Mouse (Mus musculus) hindbrain, embryonic 16.5 days (tissue): Measurements from ENCODE around the gene Phyhipl. TPM values are rescaled to one million over a fixed set of nuclear protein-coding genes. Genes with fewer than 3 reads are reported as not detected.

Experiments
- ATAC-seq: fragments of 200-750 bp; cut with Nextera tagmentation; 2 replicates; pipeline ENCODE4 v1.8.0; 2017; ENCODE audit warnings: moderate TSS enrichment, moderate library complexity
- H3K27ac ChIP-seq: fragments of 300-500 bp; sonication (generic); 2 replicates; pipeline ENCODE4 v1.5.1; 2014; ENCODE audit warnings: low read depth, mild to moderate bottlenecking, control low read depth, low read length, moderate library complexity
- H3K27me3 ChIP-seq: fragments of 300-500 bp; sonication (generic); replicated peaks from 2 replicates; pipeline ENCODE4 v1.6.1; 2014; ENCODE audit warnings: low read length; ENCODE audit not compliant: control insufficient read depth, insufficient read depth
- H3K36me3 ChIP-seq: fragments of 300-500 bp; sonication (generic); 2 replicates; pipeline ENCODE4 v1.6.1; 2014; ENCODE audit warnings: mild to moderate bottlenecking, low read length, moderate library complexity, mixed read lengths; ENCODE audit not compliant: control insufficient read depth, insufficient read depth
- H3K4me1 ChIP-seq: fragments of 300-500 bp; sonication (generic); 2 replicates; pipeline ENCODE4 v1.6.1; 2014; ENCODE audit warnings: low read depth, low read length; ENCODE audit not compliant: control insufficient read depth, insufficient read depth
- H3K4me2 ChIP-seq: fragments of 300-500 bp; sonication (generic); 2 replicates; pipeline ENCODE4 v1.6.1; 2014; ENCODE audit warnings: mild to moderate bottlenecking, low read length, control low read depth, moderate library complexity
- H3K4me3 ChIP-seq: fragments of 300-500 bp; sonication (generic); 2 replicates; pipeline ENCODE4 v1.5.1; 2014; ENCODE audit warnings: mild to moderate bottlenecking, low read length, control low read depth, moderate library complexity
- H3K9ac ChIP-seq: fragments of 300-500 bp; sonication (generic); 2 replicates; pipeline ENCODE4 v1.6.1; 2014; ENCODE audit warnings: low read depth, mild to moderate bottlenecking, control low read depth, low read length, moderate library complexity
- H3K9me3 ChIP-seq: fragments of 300-500 bp; sonication (generic); 2 replicates; pipeline ENCODE4 v1.6.1; 2014; ENCODE audit warnings: mild to moderate bottlenecking, low read length, moderate library complexity; ENCODE audit not compliant: control insufficient read depth
- WGBS: fragments of 180-500 bp; shearing (Covaris S2); extraction: QIAGEN DNeasy Blood & Tissue Kit; methylation state at CpG from one replicate; pipeline ENCODE4 v1.1.7; 2014; 5-methylcytosine and 5-hydroxymethylcytosine counted together
- polyA plus RNA-seq: library from polyadenylated mRNA; unstranded; fragments of >200 nt; fragmentation: Nextera tagmentation; extraction: Ambion mirVana; gene quantifications from 2 replicates; pipeline ENCODE4 v1.2.1, GENCODE M21; 2015

Gene Phyhipl
- polyA plus RNA-seq, 1 experiment from 2014 or later: 365 TPM

DNA sequence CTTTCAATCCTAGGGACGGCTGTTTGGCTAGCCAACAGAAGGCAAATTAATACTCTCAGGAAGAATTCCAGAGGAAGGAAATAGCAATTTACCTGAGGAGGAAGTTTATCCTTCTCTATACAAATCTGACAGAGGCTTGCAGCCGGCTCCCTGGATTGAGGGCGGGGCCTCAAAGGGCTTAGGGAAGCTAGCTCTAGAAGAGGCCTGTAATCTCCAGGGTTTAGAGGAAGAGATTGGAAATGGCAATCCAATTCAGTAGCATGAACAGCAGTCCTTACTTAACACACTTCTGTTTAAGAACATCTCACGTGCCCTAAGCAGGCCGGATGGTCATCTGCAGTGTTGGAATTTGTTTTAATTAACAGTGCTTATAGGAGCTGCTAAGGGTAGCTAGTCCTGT, 134.4 kb downstream of the Phyhipl start:
- H3K4me1 ChIP-seq: peaks cover 21% of the 10 kb centered on the region
- H3K4me2 ChIP-seq: peak overlapping the region; percentile 74
- peak overlapping the region; percentile 50 for H3K9ac ChIP-seq
- H3K27ac ChIP-seq: no peak overlapping the region
- 26% methylated on average over 5 of the region's 5 CpGs for WGBS
- no peaks in the 10 kb centered on the region for H3K27me3 ChIP-seq
- peaks cover 3% of the 10 kb centered on the region for H3K9me3 ChIP-seq
- no peak for ATAC-seq
- H3K4me3 ChIP-seq: peak overlapping the region; percentile 45
- H3K36me3 ChIP-seq: peaks cover 9% of the 10 kb centered on the region

GRCm38 (mm10) chr10:70520143-70521131, 135.3 kb downstream of the Phyhipl start:
- H3K4me2 ChIP-seq: peak overlapping the region; percentile 74
- H3K4me1 ChIP-seq: peaks cover 21% of the 10 kb centered on the region
- ATAC-seq: peak; percentile 85
- H3K27ac ChIP-seq: peak overlapping the region; percentile 76
- WGBS: under 1% methylated on average over 38 of the region's 38 CpGs
- no peaks in the 10 kb centered on the region for H3K9me3 ChIP-seq
- H3K36me3 ChIP-seq: peaks cover 6% of the 10 kb centered on the region
- no peaks in the 10 kb centered on the region for H3K27me3 ChIP-seq
- peak overlapping the region; percentile 45 for H3K4me3 ChIP-seq
- H3K9ac ChIP-seq: peak overlapping the region; percentile 65

GRCm38 (mm10) chr10:70519640-70520099, 136.1 kb downstream of the Phyhipl start:
- Histone ChIP-seq H3K4me1 (peaks cover 21% of the 10 kb centered on the region), H3K9ac (peak overlapping the region; percentile 65), H3K4me3 (peak overlapping the region; percentile 45), H3K27ac (peak overlapping the region; percentile 76; the same call in 1 of the 2 replicates), H3K27me3 (no peaks in the 10 kb centered on the region), H3K4me2 (peak overlapping the region; percentile 74), H3K36me3 (peaks cover 6% of the 10 kb centered on the region), H3K9me3 (no peaks in the 10 kb centered on the region)
- peak; percentile 15; the same call in 1 of the 2 replicates for ATAC-seq
- 9% methylated on average over 14 of the region's 14 CpGs for WGBS

- H3K4me1 ChIP-seq: peaks cover 20% of the 10 kb centered on the region
- no peak overlapping the region for H3K4me2 ChIP-seq
- no peaks in the 10 kb centered on the region for H3K27me3 ChIP-seq
- no peak overlapping the region for H3K9ac ChIP-seq
- no peak overlapping the region for H3K4me3 ChIP-seq
- 86% methylated on average over 8 of the region's 8 CpGs for WGBS
- H3K36me3 ChIP-seq: peaks cover 3% of the 10 kb centered on the region
- H3K27ac ChIP-seq: no peak overlapping the region
- ATAC-seq: no peak
- H3K9me3 ChIP-seq: no peaks in the 10 kb centered on the region
Measured at GRCm38 (mm10) chr10:70516661-70517060, 139.1 kb downstream of the Phyhipl start.

DNA sequence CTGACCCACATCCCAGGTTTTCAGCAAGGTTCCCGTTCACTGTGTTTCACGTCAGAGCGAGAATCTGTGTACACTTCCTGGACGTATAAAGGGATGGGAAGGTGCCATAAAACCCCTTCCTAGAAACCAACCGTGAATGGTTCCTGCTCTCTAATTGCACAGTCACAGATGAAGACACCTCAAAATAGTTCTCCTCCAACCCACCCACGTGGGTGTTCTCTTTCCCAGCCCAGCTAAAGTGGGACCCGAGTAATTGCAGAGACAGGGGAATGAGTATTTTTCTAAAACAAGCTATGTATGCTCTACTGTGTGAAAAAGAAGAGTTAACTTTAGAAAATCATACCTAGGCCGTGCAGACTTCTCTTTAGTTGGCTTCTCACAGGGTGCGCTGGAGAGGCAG, 140.9 kb downstream of the Phyhipl start:
- 86% methylated on average over 9 of the region's 9 CpGs for WGBS
- Histone ChIP-seq H3K4me2 (no peak overlapping the region), H3K27ac (no peak overlapping the region), H3K4me3 (no peak overlapping the region), H3K27me3 (no peaks in the 10 kb centered on the region), H3K36me3 (peaks cover 3% of the 10 kb centered on the region), H3K9me3 (no peaks in the 10 kb centered on the region), H3K4me1 (peaks cover 5% of the 10 kb centered on the region), H3K9ac (no peak overlapping the region)
- ATAC-seq: no peak

- H3K9me3 ChIP-seq: peaks cover 3% of the 10 kb centered on the region
- H3K27ac ChIP-seq: no peak overlapping the region
- peaks cover 3% of the 10 kb centered on the region for H3K4me1 ChIP-seq
- 95% methylated on average over 3 of the region's 3 CpGs for WGBS
- no peak overlapping the region for H3K9ac ChIP-seq
- no peak overlapping the region for H3K4me2 ChIP-seq
- H3K27me3 ChIP-seq: no peaks in the 10 kb centered on the region
- no peaks in the 10 kb centered on the region for H3K36me3 ChIP-seq
- H3K4me3 ChIP-seq: no peak overlapping the region
- ATAC-seq: no peak
Measured at GRCm38 (mm10) chr10:70507880-70508279, 147.9 kb downstream of the Phyhipl start.

Other genes starting within 250 kb of the Phyhipl start
- gene Fam13c, start 215.5 kb downstream of the Phyhipl start, polyA plus RNA-seq: 24.7 and 25.5 TPM in 2 replicates